Mouse (Mus musculus) olfactory bulb, adult 2 months (tissue): ENCODE measurements around the gene Cd302. TPM values are rescaled to one million over a fixed set of nuclear protein-coding genes. Genes with fewer than 3 reads are reported as not detected.

Source experiments
- H3K27ac ChIP-seq: fragments of 200-500 bp; 2 replicates; pipeline ENCODE4 v1.5.1; 2012; ENCODE audit warnings: low read depth, low read length; ENCODE audit not compliant: insufficient read depth
- H3K4me1 ChIP-seq: fragments of 200-500 bp; 2 replicates; pipeline ENCODE4 v1.6.1; 2012; ENCODE audit warnings: low read length; ENCODE audit not compliant: control insufficient read depth, insufficient read depth
- H3K4me3 ChIP-seq: fragments of 200-500 bp; 2 replicates; pipeline ENCODE4 v1.5.1; 2012; ENCODE audit warnings: mild to moderate bottlenecking, low read depth, low read length, moderate library complexity; ENCODE audit not compliant: insufficient read depth
- CTCF ChIP-seq: fragments of 200-500 bp; IDR thresholded peaks from 2 replicates; pipeline ENCODE4 v1.5.1; 2012; ENCODE audit warnings: low read depth, mild to moderate bottlenecking, low read length, moderate library complexity; ENCODE audit not compliant: insufficient read depth
- POLR2A ChIP-seq: fragments of 200-500 bp; IDR thresholded peaks from 2 replicates; pipeline ENCODE4 v1.6.1; 2012; ENCODE audit warnings: mild to moderate bottlenecking, low read depth, low read length, moderate library complexity; ENCODE audit not compliant: insufficient read depth
- WGBS: fragments of 180-500 bp; shearing (Covaris S2); methylation state at CpG from one replicate; pipeline ENCODE4 v1.1.7; 2018; 5-methylcytosine and 5-hydroxymethylcytosine counted together
- polyA plus RNA-seq: library from polyadenylated mRNA; stranded (reverse); fragments of >200 nt; gene quantifications from 2 replicates; pipeline ENCODE4 v1.2.4, GENCODE M21; 2012; ENCODE audit warnings: low replicate concordance; ENCODE audit not compliant: missing spikeins, insufficient read depth, insufficient read length

The Cd302 gene
- polyA plus RNA-seq, 1 experiment, result not detected

DNA sequence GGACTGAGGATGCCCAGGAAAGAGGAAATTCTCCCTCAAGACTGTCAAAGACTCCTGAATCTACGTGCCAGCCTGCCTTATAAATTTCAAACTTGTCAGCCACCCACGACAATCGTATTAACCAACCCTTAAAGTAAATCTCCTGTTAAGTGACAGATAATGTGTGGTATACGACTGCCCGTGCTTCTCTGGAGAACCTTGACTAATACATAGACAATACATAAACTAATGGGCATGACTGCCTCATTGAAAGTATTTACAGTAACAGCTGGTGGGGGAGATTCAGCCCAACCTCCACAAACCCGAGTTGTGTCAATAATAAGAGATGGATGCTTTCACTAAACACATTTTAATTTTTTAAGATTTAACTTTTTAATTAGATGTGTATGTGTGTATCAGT, 78.5 kb downstream of the Cd302 start:
- H3K4me3 ChIP-seq, result no peak overlapping the region
- no peak for TF ChIP-seq POLR2A
- TF ChIP-seq CTCF, result no peak
- no peak overlapping the region for H3K27ac ChIP-seq
- WGBS, result 90% methylated on average over 6 of the region's 6 CpGs
- H3K4me1 ChIP-seq, result peaks cover 4% of the 10 kb centered on the region

DNA sequence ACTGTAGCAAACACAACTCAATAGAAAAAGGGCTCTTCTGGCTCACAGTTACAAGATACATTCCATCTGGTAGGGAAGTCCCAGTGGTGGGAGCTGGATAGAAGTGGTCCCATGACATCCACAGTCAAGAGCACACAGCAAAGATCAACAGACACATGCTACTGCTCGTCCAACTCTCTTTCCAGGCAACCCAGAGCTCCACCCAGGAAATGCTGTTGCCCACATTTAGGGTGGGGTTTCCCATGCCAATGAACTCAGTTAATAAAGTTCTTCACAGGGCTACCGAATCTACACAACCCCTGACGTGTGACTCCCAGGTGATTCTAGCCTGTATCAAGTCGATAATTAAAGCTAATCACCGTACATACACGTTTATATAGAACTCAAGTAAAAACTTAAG, 80.1 kb downstream of the Cd302 start:
- WGBS, result 91% methylated on average over 6 of the region's 6 CpGs
- no peak overlapping the region for H3K4me3 ChIP-seq
- TF ChIP-seq POLR2A (no peak), CTCF (no peak)
- H3K4me1 ChIP-seq, result peaks cover 4% of the 10 kb centered on the region
- H3K27ac ChIP-seq, result no peak overlapping the region

DNA sequence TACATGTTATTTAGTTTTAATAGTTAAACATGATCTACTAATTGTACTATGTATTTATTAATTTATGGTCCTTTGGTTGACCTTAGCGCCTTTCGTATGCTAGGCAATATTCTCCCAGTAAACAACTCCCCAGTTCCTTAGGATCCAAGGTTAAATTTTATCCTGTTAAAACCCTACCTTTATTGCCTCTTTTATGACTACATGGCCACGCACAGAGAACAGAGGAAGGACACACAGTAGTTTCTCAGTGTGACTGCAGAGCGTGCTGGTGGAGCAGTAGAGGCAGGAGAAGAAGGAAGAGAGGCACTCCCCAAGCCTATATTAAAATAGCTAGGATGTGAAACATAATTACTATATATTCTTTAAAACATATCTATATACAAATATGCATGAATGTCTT, 80.6 kb downstream of the Cd302 start:
- Histone ChIP-seq H3K27ac (no peak overlapping the region), H3K4me1 (peaks cover 4% of the 10 kb centered on the region), H3K4me3 (no peak overlapping the region)
- TF ChIP-seq POLR2A (no peak), CTCF (no peak)
- 96% methylated on average over 4 of the region's 4 CpGs for WGBS

DNA sequence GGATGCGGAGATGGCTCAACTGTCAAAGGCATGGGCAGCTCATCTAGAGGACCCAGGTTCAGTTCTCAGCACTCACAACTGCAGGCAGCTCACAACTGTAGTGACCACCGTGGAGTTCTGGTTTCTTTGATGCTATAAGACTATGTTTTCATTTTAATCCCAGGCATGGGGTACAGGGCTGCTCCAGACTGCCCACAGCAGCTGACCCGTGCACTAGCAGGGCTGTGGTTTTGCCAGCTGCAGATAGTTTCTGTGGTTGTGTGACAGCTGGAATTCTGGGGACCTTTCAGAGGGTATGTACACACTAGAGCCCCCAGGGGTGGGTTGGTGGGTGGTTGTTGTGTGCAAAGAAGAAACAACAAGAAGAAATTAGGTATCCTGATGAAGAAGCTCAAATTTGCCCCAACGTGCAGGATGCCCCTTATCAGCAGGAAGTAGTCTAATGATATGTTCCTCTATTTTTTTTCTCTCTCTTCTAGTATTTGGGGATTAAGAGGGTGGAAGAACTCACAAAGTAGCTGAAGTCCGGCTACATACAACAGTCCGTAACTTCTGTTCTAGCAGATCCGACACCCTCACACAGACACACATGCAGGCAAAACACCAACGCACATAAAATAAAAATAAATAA, 81.3 kb downstream of the Cd302 start:
- WGBS, result 92% methylated on average over 8 of the region's 8 CpGs
- Histone ChIP-seq H3K4me1 (peaks cover 4% of the 10 kb centered on the region), H3K4me3 (no peak overlapping the region), H3K27ac (no peak overlapping the region)
- no peak for TF ChIP-seq CTCF

Other genes starting within 250 kb of the Cd302 start
- gene Baz2b, start 74.6 kb downstream of the Cd302 start, polyA plus RNA-seq, result 276 TPM in 1 of 2 replicates, not detected in the other
- gene March7, start 74.6 kb downstream of the Cd302 start, polyA plus RNA-seq, result not detected in 2 replicates
- gene Ly75, start 98.8 kb upstream of the Cd302 start, polyA plus RNA-seq, result not detected in 2 replicates